Mouse (Mus musculus) midbrain, embryonic 16.5 days (tissue): ENCODE measurements at regions not wholly inside any gene's neighbourhood (a gene's known extent, or its start where the extent isn't known, plus 50 kb on each side); places are given as distances from the start of the nearest gene placed in this dataset.

Experiments used
- ATAC-seq: fragments of 200-750 bp; cut with Nextera tagmentation; 2 replicates; pipeline ENCODE4 v1.8.0; 2017; ENCODE audit warnings: moderate TSS enrichment
- H3K27ac ChIP-seq: fragments of 300-500 bp; sonication (generic); 2 replicates; pipeline ENCODE4 v1.5.1; 2014; ENCODE audit warnings: mild to moderate bottlenecking, low read length, mixed read lengths
- H3K27me3 ChIP-seq: fragments of 300-500 bp; sonication (generic); 2 replicates; pipeline ENCODE4 v1.6.1; 2014; ENCODE audit warnings: low read depth, low read length, mixed read lengths; ENCODE audit not compliant: control insufficient read depth, insufficient read depth
- H3K36me3 ChIP-seq: fragments of 300-500 bp; sonication (generic); 2 replicates; pipeline ENCODE4 v1.6.1; 2014; ENCODE audit warnings: mild to moderate bottlenecking, low read length, moderate library complexity, mixed read lengths; ENCODE audit not compliant: control insufficient read depth, insufficient read depth
- H3K4me1 ChIP-seq: fragments of 300-500 bp; sonication (generic); 2 replicates; pipeline ENCODE4 v1.6.1; 2014; ENCODE audit warnings: mild to moderate bottlenecking, low read length, mixed read lengths; ENCODE audit not compliant: control insufficient read depth, insufficient read depth
- H3K4me2 ChIP-seq: fragments of 300-500 bp; sonication (generic); 2 replicates; pipeline ENCODE4 v1.6.1; 2014; ENCODE audit warnings: mild to moderate bottlenecking, low read length, mixed read lengths
- H3K4me3 ChIP-seq: fragments of 300-500 bp; sonication (generic); 2 replicates; pipeline ENCODE4 v1.5.1; 2014; ENCODE audit warnings: low read depth, mild to moderate bottlenecking, low read length, moderate library complexity, mixed read lengths
- H3K9ac ChIP-seq: fragments of 300-500 bp; sonication (generic); 2 replicates; pipeline ENCODE4 v1.6.1; 2014; ENCODE audit warnings: low read depth, low read length, mixed read lengths
- H3K9me3 ChIP-seq: fragments of 300-500 bp; sonication (generic); replicated peaks from 2 replicates; pipeline ENCODE4 v1.6.1; 2014; ENCODE audit warnings: mild to moderate bottlenecking, low read length, mixed read lengths; ENCODE audit not compliant: control insufficient read depth, poor library complexity, severe bottlenecking
- WGBS: fragments of 180-500 bp; shearing (Covaris S2); extraction: QIAGEN DNeasy Blood & Tissue Kit; methylation state at CpG from one replicate; pipeline ENCODE4 v1.1.7; 2014; 5-methylcytosine and 5-hydroxymethylcytosine counted together

GRCm38 (mm10) chr3:8310379-8311128 lies 1299.3 kb downstream of the Zfp704 start:
- Histone ChIP-seq H3K27me3 (no peaks in the 10 kb centered on the region), H3K4me3 (no peak overlapping the region), H3K9ac (no peak overlapping the region), H3K9me3 (no peaks in the 10 kb centered on the region), H3K4me2 (no peak overlapping the region), H3K4me1 (peaks cover 9% of the 10 kb centered on the region), H3K27ac (peak overlapping the region; percentile 55), H3K36me3 (no peaks in the 10 kb centered on the region)
- WGBS = 16% methylated on average over 4 of the region's 4 CpGs
- peak; percentile 96 for ATAC-seq

GRCm38 (mm10) chr3:8307296-8307695 lies 1302.6 kb downstream of the Zfp704 start:
- H3K36me3 ChIP-seq = no peaks in the 10 kb centered on the region
- peaks cover 9% of the 10 kb centered on the region for H3K4me1 ChIP-seq
- 86% methylated on average over 3 of the region's 3 CpGs for WGBS
- no peak overlapping the region for H3K27ac ChIP-seq
- no peak overlapping the region for H3K4me2 ChIP-seq
- ATAC-seq = no peak
- H3K9ac ChIP-seq = no peak overlapping the region
- H3K9me3 ChIP-seq = no peaks in the 10 kb centered on the region
- no peak overlapping the region for H3K4me3 ChIP-seq
- H3K27me3 ChIP-seq = no peaks in the 10 kb centered on the region

- Histone ChIP-seq H3K4me1 (no peaks in the 10 kb centered on the region), H3K4me2 (no peak overlapping the region), H3K9me3 (no peaks in the 10 kb centered on the region), H3K27ac (no peak overlapping the region), H3K4me3 (no peak overlapping the region), H3K27me3 (no peaks in the 10 kb centered on the region), H3K9ac (no peak overlapping the region), H3K36me3 (no peaks in the 10 kb centered on the region)
- no peak for ATAC-seq
These were observed 1305.1 kb downstream of the Zfp704 start for GRCm38 (mm10) chr3:8304784-8305183.

GRCm38 (mm10) chr3:8293036-8293435 lies 1316.8 kb downstream of the Zfp704 start:
- H3K9ac ChIP-seq = no peak overlapping the region
- no peak overlapping the region for H3K27ac ChIP-seq
- H3K9me3 ChIP-seq = no peaks in the 10 kb centered on the region
- no peak overlapping the region for H3K4me2 ChIP-seq
- ATAC-seq = no peak
- no peaks in the 10 kb centered on the region for H3K4me1 ChIP-seq
- no peaks in the 10 kb centered on the region for H3K36me3 ChIP-seq
- 84% methylated on average over 1 of the region's 1 CpGs for WGBS
- no peak overlapping the region for H3K4me3 ChIP-seq
- H3K27me3 ChIP-seq = no peaks in the 10 kb centered on the region

GRCm38 (mm10) chr3:8289558-8289957 lies 1320.3 kb downstream of the Zfp704 start:
- H3K9me3 ChIP-seq = no peaks in the 10 kb centered on the region
- H3K36me3 ChIP-seq = no peaks in the 10 kb centered on the region
- H3K27ac ChIP-seq = no peak overlapping the region
- WGBS = 82% methylated on average over 2 of the region's 2 CpGs
- H3K4me2 ChIP-seq = no peak overlapping the region
- no peak overlapping the region for H3K4me3 ChIP-seq
- no peak for ATAC-seq
- H3K9ac ChIP-seq = no peak overlapping the region
- H3K27me3 ChIP-seq = no peaks in the 10 kb centered on the region
- no peaks in the 10 kb centered on the region for H3K4me1 ChIP-seq

GRCm38 (mm10) chr3:8288437-8288836 lies 1321.4 kb downstream of the Zfp704 start:
- ATAC-seq = no peak
- Histone ChIP-seq H3K4me2 (no peak overlapping the region), H3K4me1 (no peaks in the 10 kb centered on the region), H3K27ac (no peak overlapping the region), H3K36me3 (no peaks in the 10 kb centered on the region), H3K9ac (no peak overlapping the region), H3K4me3 (no peak overlapping the region), H3K27me3 (no peaks in the 10 kb centered on the region), H3K9me3 (no peaks in the 10 kb centered on the region)
- 78% methylated on average over 1 of the region's 1 CpGs for WGBS

GRCm38 (mm10) chr3:8284655-8285428 lies 1325.0 kb downstream of the Zfp704 start:
- 66% methylated on average over 14 of the region's 14 CpGs for WGBS
- ATAC-seq = no peak
- no peaks in the 10 kb centered on the region for H3K9me3 ChIP-seq

GRCm38 (mm10) chr3:8282411-8282810 lies 1327.5 kb downstream of the Zfp704 start:
- H3K9ac ChIP-seq = no peak overlapping the region
- no peak overlapping the region for H3K4me3 ChIP-seq
- H3K4me1 ChIP-seq = no peaks in the 10 kb centered on the region
- 63% methylated on average over 2 of the region's 2 CpGs for WGBS
- H3K27ac ChIP-seq = no peak overlapping the region
- H3K9me3 ChIP-seq = no peaks in the 10 kb centered on the region
- H3K36me3 ChIP-seq = no peaks in the 10 kb centered on the region
- no peaks in the 10 kb centered on the region for H3K27me3 ChIP-seq
- H3K4me2 ChIP-seq = no peak overlapping the region
- ATAC-seq = no peak

More at GRCm38 (mm10) chr3:8284655-8285428, 1325.0 kb downstream of the Zfp704 start:
- Histone ChIP-seq H3K36me3 (no peaks in the 10 kb centered on the region), H3K4me1 (no peaks in the 10 kb centered on the region), H3K9ac (no peak overlapping the region), H3K4me3 (no peak overlapping the region), H3K4me2 (no peak overlapping the region), H3K27ac (no peak overlapping the region), H3K27me3 (no peaks in the 10 kb centered on the region)

GRCm38 (mm10) chr3:8276661-8277060 lies 1333.2 kb downstream of the Zfp704 start:
- Histone ChIP-seq H3K36me3 (no peaks in the 10 kb centered on the region), H3K9ac (no peak overlapping the region), H3K27me3 (no peaks in the 10 kb centered on the region), H3K27ac (no peak overlapping the region), H3K9me3 (no peaks in the 10 kb centered on the region), H3K4me2 (no peak overlapping the region), H3K4me1 (no peaks in the 10 kb centered on the region), H3K4me3 (no peak overlapping the region)
- no peak for ATAC-seq
- 77% methylated on average over 1 of the region's 1 CpGs for WGBS
